Mouse (Mus musculus) myocyte (in vitro differentiated cells): ENCODE data around the gene Igsf8.

Source experiments
- MAX ChIP-seq: IDR thresholded peaks from one replicate; pipeline ENCODE4 v1.6.1; 2011; ENCODE audit warnings: low read depth, mild to moderate bottlenecking, control low read depth
- MYOG ChIP-seq, 3 experiments: IDR thresholded peaks; one replicate each; pipeline ENCODE4 v1.6.1; 2011; ENCODE audit warnings: control low read depth in 2 of 3, low read depth in 2 of 3, mild to moderate bottlenecking in 2 of 3; ENCODE audit not compliant: insufficient read length in 2 of 3, control insufficient read depth in 1 of 3, insufficient read depth in 1 of 3
- POLR2A ChIP-seq: IDR thresholded peaks from one replicate; pipeline ENCODE4 v1.6.1; 2011; ENCODE audit warnings: low read depth, mild to moderate bottlenecking, control low read depth, moderate library complexity; ENCODE audit not compliant: insufficient read length
- REST ChIP-seq: IDR thresholded peaks from one replicate; pipeline ENCODE4 v1.6.1; 2011; ENCODE audit warnings: mild to moderate bottlenecking, control low read depth, moderate library complexity; ENCODE audit not compliant: insufficient read depth, insufficient read length
- SRF ChIP-seq: IDR thresholded peaks from one replicate; pipeline ENCODE4 v1.6.1; 2011; ENCODE audit warnings: low read depth; ENCODE audit not compliant: control insufficient read depth, insufficient read length
- USF1 ChIP-seq: IDR thresholded peaks from one replicate; pipeline ENCODE4 v1.6.1; 2011; ENCODE audit warnings: low read depth, mild to moderate bottlenecking, control low read depth, moderate library complexity

- TF ChIP-seq USF1 (no peak), POLR2A (peak; percentile 62), MAX (no peak), SRF (no peak), REST (no peak), MYOG (IDR thresholded peaks at IDR 0.05; ENCODE audit: control insufficient read depth in 1 of 3, insufficient read depth in 1 of 3, insufficient read length in 2 of 3, low read depth in 2 of 3) (peak in 2 of 3 experiments; percentile 67 to 83)
These were observed 36.4 kb downstream of the Igsf8 start, which contains the start of gene Atp1a2 for GRCm38 (mm10) chr1:172297611-172298537.
